Mouse (Mus musculus): Measurements from ENCODE around the gene 4933430I17Rik. TPM values are rescaled to one million over a fixed set of nuclear protein-coding genes. Genes with fewer than 3 reads are reported as not detected.
A peak's percentile ranks its signal among the peaks of the same experiment; 100 is the strongest.

Gene 4933430I17Rik
- polyA plus RNA-seq, 1 experiment from 2014 or later: 0.79 TPM

DNA sequence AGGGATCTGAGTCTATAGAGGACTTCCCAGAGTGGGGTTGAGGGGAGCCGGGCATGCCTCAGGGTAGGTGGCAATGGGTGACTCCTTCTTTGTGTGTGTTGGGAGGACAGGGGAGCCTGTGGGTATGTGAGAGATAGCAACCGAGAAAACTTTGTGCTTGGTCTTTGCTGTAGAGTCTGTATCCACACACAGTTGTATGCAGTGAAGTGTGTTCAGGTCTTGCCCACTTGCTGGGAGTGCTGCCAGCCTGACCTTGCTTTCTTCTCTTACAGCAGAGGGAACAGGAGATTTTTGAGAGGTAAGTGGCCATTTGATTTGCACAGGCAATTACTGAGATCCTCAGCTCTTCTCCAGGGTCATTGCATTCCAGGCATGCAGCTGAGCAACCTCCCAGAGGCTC, 37.3 kb upstream of the 4933430I17Rik start:
- H3K27me3 ChIP-seq: no peaks in the 10 kb centered on the region
- no peak overlapping the region for H3K9ac ChIP-seq (replicated peaks)
- H3K4me1 ChIP-seq: no peaks in the 10 kb centered on the region
- no peak overlapping the region for H3K27ac ChIP-seq (replicated peaks)
- no peaks in the 10 kb centered on the region for H3K36me3 ChIP-seq
- no peaks in the 10 kb centered on the region for H3K9me3 ChIP-seq
- no peak overlapping the region for H3K4me3 ChIP-seq
- H3K4me2 ChIP-seq (replicated peaks): no peak overlapping the region
- no peak for ATAC-seq (replicated peaks)
- WGBS: 96% methylated on average over 2 of the region's 2 CpGs

DNA sequence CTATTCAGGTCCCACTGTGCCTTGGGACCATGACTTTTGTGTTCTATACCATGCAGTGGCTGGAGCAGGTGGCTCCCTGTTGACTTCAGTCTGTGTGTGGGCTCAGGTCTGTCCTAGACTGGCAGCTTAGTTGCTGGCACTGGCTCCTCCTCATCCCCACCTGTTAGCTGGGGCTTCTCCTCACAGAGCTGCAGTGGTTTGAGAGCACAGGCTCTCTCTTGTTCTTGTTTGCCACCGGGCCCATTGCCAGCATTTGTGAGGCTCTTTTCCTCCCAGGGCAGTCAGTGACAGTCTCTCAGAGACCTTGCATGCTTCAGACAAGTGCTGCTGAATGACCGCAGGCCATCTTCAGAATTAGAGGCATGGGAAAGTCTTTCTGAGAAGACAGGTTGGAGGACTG, 32.5 kb upstream of the 4933430I17Rik start:
- no peak for ATAC-seq (replicated peaks)

DNA sequence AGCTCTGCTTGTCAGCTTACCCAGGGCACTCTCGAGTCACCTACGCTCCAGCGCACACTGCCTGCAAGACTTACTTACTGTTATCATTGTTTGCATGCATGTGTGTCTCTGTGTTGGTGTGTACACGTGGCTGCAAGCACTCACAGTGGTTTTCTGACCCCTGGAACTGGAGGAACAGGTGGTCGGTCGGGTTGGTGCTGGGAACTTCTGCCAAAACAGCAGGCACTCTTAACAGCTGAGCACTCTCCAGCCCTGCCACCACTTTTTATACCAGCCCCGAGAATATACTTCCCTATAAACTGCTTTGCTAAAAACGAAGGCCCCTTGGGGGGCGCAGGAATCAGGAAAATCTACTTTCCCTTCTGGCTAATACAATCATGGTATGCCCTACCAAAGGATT, 30.9 kb upstream of the 4933430I17Rik start:
- ATAC-seq (replicated peaks): no peak
- WGBS: 67% methylated on average over 9 of the region's 9 CpGs
- peaks cover 11% of the 10 kb centered on the region; the same call in 1 of the 2 replicates for H3K36me3 ChIP-seq
- no peaks in the 10 kb centered on the region for H3K9me3 ChIP-seq
- no peak overlapping the region for H3K4me3 ChIP-seq
- H3K4me2 ChIP-seq (replicated peaks): no peak overlapping the region
- 0 out of 2 replicates have a peak, but pooled peaks cover 5% of the 10 kb centered on the region for H3K4me1 ChIP-seq
- H3K9ac ChIP-seq (replicated peaks): no peak overlapping the region
- no peak overlapping the region for H3K27ac ChIP-seq (replicated peaks)
- no peaks in the 10 kb centered on the region for H3K27me3 ChIP-seq

More for the DNA sequence above, 32.5 kb upstream of the 4933430I17Rik start:
- Histone ChIP-seq H3K36me3 (no peaks in the 10 kb centered on the region), H3K27me3 (no peaks in the 10 kb centered on the region), H3K4me3 (no peak overlapping the region), H3K9me3 (no peaks in the 10 kb centered on the region), H3K4me1 (0 out of 2 replicates have a peak, but pooled peaks cover 5% of the 10 kb centered on the region), H3K27ac (replicated peaks) (no peak overlapping the region), H3K9ac (replicated peaks) (no peak overlapping the region), H3K4me2 (replicated peaks) (no peak overlapping the region)
- 77% methylated on average over 2 of the region's 2 CpGs for WGBS

DNA sequence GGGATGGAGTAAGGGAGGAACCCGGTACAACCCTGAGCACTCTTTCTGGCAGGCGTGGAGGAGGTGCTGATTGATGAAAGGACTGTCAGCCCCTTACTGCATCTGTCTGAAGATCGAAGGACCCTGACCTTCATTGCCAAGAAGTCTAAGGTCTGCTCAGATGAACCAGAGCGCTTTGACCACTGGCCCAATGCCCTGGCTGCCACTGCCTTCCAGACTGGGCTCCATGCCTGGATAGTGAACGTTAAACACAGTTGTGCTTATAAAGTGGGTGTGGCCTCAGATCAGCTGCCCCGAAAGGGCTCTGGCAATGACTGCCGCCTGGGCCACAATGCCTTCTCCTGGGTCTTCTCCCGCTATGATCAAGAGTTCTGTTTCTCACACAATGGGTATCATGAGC, 29.2 kb upstream of the 4933430I17Rik start:
- Histone ChIP-seq H3K27ac (replicated peaks) (no peak overlapping the region), H3K4me1 (0 out of 2 replicates have a peak, but pooled peaks cover 5% of the 10 kb centered on the region), H3K4me3 (no peak overlapping the region), H3K9ac (replicated peaks) (no peak overlapping the region), H3K4me2 (replicated peaks) (no peak overlapping the region), H3K36me3 (peaks cover 14% of the 10 kb centered on the region; the same call in 1 of the 2 replicates), H3K27me3 (no peaks in the 10 kb centered on the region), H3K9me3 (no peaks in the 10 kb centered on the region)
- ATAC-seq (replicated peaks): no peak
- WGBS: 80% methylated on average over 8 of the region's 8 CpGs

DNA sequence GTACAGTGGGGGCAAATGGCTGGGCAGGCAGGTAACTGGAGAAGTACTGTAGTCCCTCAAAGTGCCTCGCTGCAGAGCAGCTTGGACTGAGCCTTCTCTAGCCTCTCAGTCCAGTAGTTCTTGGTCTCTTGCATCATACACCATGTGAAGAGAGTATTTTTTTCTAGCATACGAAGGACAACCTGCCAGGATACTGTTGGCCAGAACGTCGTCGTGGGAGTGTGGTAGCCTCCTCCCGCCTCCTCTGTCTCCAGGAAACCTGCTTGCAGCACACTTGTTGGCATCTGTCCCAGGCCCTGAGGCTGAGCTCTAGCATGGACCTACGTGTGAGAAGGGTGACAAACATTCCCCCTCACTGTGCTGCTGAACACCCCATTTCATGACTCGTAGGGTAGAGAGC, 28.4 kb upstream of the 4933430I17Rik start:
- no peak for ATAC-seq (replicated peaks)
- Histone ChIP-seq H3K27ac (replicated peaks) (no peak overlapping the region), H3K36me3 (peaks cover 14% of the 10 kb centered on the region; the same call in 1 of the 2 replicates), H3K27me3 (no peaks in the 10 kb centered on the region), H3K4me2 (replicated peaks) (no peak overlapping the region), H3K9me3 (no peaks in the 10 kb centered on the region), H3K4me3 (no peak overlapping the region), H3K4me1 (peaks cover 11% of the 10 kb centered on the region; the same call in 1 of the 2 replicates), H3K9ac (replicated peaks) (no peak overlapping the region)
- 62% methylated on average over 8 of the region's 8 CpGs for WGBS

DNA sequence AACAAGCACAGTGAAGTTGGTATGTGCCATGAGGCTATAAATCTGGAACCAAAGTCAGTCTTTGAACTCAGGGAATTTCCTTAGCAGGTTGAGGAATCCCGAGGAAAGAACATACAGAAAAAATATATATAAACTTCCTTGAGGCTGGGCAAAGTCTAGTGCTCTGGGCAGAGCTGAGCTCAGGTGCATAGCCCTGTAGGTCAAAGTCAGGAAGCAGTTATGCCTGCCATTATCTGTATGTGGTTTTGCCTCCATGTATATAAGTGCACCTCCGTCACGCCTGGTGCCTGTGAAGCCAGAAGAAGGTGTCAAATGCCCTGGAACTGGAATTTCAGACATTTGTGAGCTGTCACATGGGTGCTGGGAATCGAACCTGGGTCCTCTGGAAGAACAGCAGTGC, 24.4 kb upstream of the 4933430I17Rik start:
- 90% methylated on average over 4 of the region's 4 CpGs for WGBS
- H3K4me1 ChIP-seq: peaks cover 13% of the 10 kb centered on the region; the same call in 1 of the 2 replicates
- ATAC-seq (replicated peaks): no peak

DNA sequence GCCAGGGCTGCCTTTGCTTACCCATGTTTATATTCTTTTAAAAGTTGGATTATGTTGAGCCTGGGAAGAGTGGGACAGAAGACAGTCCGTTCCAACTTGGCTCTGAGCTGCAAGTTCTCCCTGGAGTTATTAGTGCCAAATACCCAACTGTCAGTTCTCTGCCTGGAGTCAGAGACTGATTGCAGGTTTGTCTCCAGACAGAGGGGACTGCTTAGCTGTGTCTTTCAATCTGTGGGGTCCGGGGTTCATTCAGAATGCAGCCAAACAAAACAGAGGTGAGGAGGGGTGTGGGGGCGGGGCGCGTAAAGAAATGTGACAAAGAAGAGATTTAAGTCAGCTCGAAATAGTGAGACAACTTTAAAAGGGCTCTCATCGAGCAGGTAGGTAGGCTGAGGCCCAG, 23.6 kb upstream of the 4933430I17Rik start:
- Histone ChIP-seq H3K4me1 (peaks cover 13% of the 10 kb centered on the region; the same call in 1 of the 2 replicates), H3K9me3 (no peaks in the 10 kb centered on the region), H3K4me2 (replicated peaks) (peak overlapping the region; percentile 73), H3K4me3 (peak overlapping the region; percentile 95), H3K27ac (replicated peaks) (0 out of 2 replicates have a peak overlapping the region, but pooled peaks have one; percentile 50), H3K36me3 (peaks cover 14% of the 10 kb centered on the region; the same call in 1 of the 2 replicates), H3K27me3 (no peaks in the 10 kb centered on the region), H3K9ac (replicated peaks) (peak overlapping the region; percentile 90)
- peak; percentile 30 for ATAC-seq (replicated peaks)
- 2% methylated on average over 7 of the region's 7 CpGs for WGBS

More for the DNA sequence above, 24.4 kb upstream of the 4933430I17Rik start:
- no peaks in the 10 kb centered on the region for H3K27me3 ChIP-seq
- H3K27ac ChIP-seq (replicated peaks): no peak overlapping the region
- H3K4me3 ChIP-seq: no peak overlapping the region
- no peaks in the 10 kb centered on the region for H3K9me3 ChIP-seq
- no peak overlapping the region for H3K9ac ChIP-seq (replicated peaks)
- H3K4me2 ChIP-seq (replicated peaks): no peak overlapping the region
- H3K36me3 ChIP-seq: peaks cover 14% of the 10 kb centered on the region; the same call in 1 of the 2 replicates

DNA sequence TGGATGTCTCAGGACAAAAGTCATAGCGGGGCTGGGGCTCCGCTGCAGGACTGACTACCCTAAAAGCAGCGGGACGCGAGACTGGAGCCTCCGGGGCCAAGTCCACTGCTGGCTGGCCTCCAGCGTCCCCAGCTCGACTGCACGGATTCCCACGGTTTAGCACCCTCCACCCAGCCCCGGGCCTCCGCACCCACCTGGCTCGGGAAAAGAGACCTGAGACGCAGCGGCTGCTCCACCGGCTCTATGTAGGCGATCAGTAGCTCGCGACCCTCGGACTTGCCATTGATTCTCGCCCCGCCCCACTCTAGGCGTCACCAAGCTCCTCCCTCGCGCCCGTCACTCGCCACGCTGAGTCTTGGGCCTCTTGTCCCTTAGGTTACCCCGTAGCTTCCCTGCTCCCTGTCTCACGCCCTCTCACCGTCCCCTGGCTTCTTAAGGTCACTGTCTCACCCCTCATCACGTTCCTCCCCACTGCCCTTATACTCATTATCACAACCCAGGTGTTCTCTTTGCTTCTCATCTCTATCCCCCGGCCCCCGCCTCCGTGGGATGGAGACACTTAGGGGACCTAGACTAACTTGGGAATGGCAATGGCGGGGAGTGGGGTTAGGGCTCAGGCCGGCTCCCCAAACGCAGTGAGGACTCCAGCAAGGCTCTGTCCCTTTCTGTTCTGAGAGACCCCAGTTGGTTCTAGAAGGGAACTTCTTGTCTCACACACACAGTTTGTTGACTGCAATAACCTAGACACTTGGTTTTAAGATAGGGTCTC, 23.0 kb upstream of the 4933430I17Rik start:
- under 1% methylated on average over 38 of the region's 38 CpGs for WGBS
- no peaks in the 10 kb centered on the region for H3K27me3 ChIP-seq
- ATAC-seq (replicated peaks): peak; percentile 97
- H3K4me2 ChIP-seq (replicated peaks): peak overlapping the region; percentile 73
- peak overlapping the region; percentile 95 for H3K4me3 ChIP-seq
- no peaks in the 10 kb centered on the region for H3K9me3 ChIP-seq
- H3K4me1 ChIP-seq: peaks cover 8% of the 10 kb centered on the region; the same call in 1 of the 2 replicates
- peaks cover 14% of the 10 kb centered on the region; the same call in 1 of the 2 replicates for H3K36me3 ChIP-seq
- H3K9ac ChIP-seq (replicated peaks): peak overlapping the region; percentile 90
- H3K27ac ChIP-seq (replicated peaks): peak overlapping the region; percentile 50

DNA sequence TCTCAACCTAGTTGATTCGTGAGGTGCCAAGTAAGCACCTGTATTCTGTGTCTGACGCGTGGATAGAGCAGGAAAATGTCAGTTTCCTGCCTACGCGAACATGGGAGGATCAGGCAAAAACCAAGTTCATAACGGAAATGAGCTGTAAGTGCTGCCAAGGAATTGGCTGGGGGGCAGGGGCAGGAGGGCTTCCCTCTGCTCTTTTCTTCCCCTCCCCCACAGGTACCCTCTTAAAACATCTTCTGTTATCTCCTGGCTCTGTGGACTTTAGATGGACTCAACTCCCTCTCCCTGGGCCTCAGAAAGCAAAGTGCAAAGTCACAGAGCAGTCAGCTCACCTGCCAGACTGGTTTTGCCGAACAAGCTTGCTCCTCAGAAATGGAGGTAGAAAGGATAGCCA, 22.2 kb upstream of the 4933430I17Rik start:
- 77% methylated on average over 7 of the region's 7 CpGs for WGBS
- ATAC-seq (replicated peaks): no peak

DNA sequence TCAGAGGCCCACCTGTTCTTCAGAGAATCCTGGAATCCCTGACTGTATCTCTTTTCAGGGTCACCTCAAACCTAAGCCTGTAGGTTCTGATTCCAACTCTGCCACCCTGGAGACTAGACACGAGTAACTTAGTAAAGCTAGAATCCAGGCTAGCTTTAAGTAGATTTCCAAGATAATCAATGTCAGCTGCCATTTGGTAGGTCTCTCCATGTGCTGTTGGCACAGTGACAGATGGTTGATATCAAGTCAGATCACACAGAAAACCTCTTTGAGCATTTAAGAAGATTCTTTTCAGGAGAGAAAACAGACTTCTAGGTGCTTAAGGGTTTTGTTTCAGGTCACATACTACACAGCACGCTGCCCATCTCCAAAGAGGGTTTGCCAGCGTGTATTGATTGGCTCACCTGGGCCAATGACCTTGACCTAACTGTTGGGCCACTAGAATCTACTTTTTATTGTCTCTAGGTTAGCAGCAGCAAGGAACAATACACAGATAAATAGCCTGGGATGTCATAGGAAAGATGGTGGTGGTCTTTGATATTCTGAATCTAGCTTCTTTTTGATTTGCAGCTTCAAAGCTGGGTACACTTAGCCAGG, 21.7 kb upstream of the 4933430I17Rik start, which contains the start of gene Hdhd3:
Gene Hdhd3, minus strand, starts transcription at position 94 of the 597 bp plus-strand sequence.
- peak within 1 kb of the TSS; percentile 95 for H3K4me3 ChIP-seq
- 92% methylated on average over 3 of the region's 3 CpGs for WGBS
- peaks cover 18% of the 10 kb centered on the region; the same call in 1 of the 2 replicates for H3K36me3 ChIP-seq
- peak within 1 kb of the TSS; percentile 50; the same call in 1 of the 2 replicates for H3K27ac ChIP-seq (replicated peaks)
- H3K9me3 ChIP-seq: no peaks in the 10 kb centered on the region
- peak within 1 kb of the TSS; percentile 90 for H3K9ac ChIP-seq (replicated peaks)
- H3K4me1 ChIP-seq: peaks cover 8% of the 10 kb centered on the region; the same call in 1 of the 2 replicates
- no peak for ATAC-seq (replicated peaks)
- no peaks in the 10 kb centered on the region for H3K27me3 ChIP-seq
- H3K4me2 ChIP-seq (replicated peaks): peak within 1 kb of the TSS; percentile 73

More for the DNA sequence above, 22.2 kb upstream of the 4933430I17Rik start:
- no peak overlapping the region for H3K4me2 ChIP-seq (replicated peaks)
- no peak overlapping the region for H3K4me3 ChIP-seq
- no peaks in the 10 kb centered on the region for H3K27me3 ChIP-seq
- no peak overlapping the region for H3K9ac ChIP-seq (replicated peaks)
- no peaks in the 10 kb centered on the region for H3K9me3 ChIP-seq
- H3K27ac ChIP-seq (replicated peaks): no peak overlapping the region
- peaks cover 20% of the 10 kb centered on the region; the same call in 1 of the 2 replicates for H3K36me3 ChIP-seq
- H3K4me1 ChIP-seq: peaks cover 8% of the 10 kb centered on the region; the same call in 1 of the 2 replicates

DNA sequence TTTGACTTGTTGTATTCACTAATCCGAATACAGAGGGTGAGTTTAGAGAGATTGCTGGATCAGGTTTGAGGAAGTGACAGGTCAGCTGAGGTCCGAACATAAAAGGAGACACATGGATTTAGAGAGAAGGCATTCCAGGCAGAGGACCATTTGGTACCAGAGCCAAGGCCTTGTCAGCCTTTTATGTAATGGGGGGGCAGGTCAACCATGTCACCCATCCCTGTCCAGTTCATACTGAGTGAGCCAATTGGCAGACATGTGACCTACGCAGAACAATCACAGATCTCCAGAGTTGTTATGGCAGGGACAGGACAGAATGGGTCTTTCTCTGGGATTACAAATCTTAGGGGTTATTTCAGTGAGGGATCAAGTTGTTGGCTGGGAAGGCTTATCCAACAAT, 19.2 kb upstream of the 4933430I17Rik start:
- Histone ChIP-seq H3K27ac (replicated peaks) (no peak overlapping the region), H3K9me3 (no peaks in the 10 kb centered on the region), H3K27me3 (no peaks in the 10 kb centered on the region), H3K4me1 (peaks cover 8% of the 10 kb centered on the region; the same call in 1 of the 2 replicates), H3K9ac (replicated peaks) (no peak overlapping the region), H3K36me3 (peaks cover 35% of the 10 kb centered on the region), H3K4me3 (no peak overlapping the region), H3K4me2 (replicated peaks) (no peak overlapping the region)
- 84% methylated on average over 3 of the region's 3 CpGs for WGBS
- ATAC-seq (replicated peaks): no peak

DNA sequence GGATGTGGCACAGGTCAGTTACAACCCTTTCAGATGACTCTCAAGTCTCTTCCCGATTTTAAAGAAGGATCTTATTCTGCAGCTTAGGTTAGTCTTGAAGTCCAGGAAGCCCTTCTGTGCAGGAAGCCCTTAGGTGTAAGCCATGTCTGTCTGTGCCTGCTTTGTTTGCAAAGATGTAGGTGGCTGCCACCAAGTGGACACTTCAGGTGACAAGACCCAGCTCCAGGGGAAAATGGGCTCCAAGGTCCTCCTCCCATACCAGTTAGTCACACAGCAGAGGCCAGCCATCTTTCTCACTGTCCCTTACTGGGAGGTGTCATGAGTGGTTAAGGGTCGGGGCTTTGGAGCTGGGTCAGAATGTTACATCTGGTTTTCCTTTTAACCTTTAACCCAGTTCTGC, 18.4 kb upstream of the 4933430I17Rik start:
- Histone ChIP-seq H3K9me3 (no peaks in the 10 kb centered on the region), H3K4me3 (no peak overlapping the region), H3K36me3 (peaks cover 41% of the 10 kb centered on the region), H3K4me2 (replicated peaks) (no peak overlapping the region), H3K27ac (replicated peaks) (no peak overlapping the region), H3K27me3 (no peaks in the 10 kb centered on the region), H3K9ac (replicated peaks) (no peak overlapping the region), H3K4me1 (peaks cover 2% of the 10 kb centered on the region; the same call in 1 of the 2 replicates)
- no peak for ATAC-seq (replicated peaks)
- WGBS: 73% methylated on average over 2 of the region's 2 CpGs
